Mouse (Mus musculus): Measurements from ENCODE around the gene Mroh3. TPM values are rescaled to one million over a fixed set of nuclear protein-coding genes. Genes with fewer than 3 reads are reported as not detected.

Mroh3 gene
- polyA plus RNA-seq, 1 experiment from 2014 or later = 0.48 TPM

DNA sequence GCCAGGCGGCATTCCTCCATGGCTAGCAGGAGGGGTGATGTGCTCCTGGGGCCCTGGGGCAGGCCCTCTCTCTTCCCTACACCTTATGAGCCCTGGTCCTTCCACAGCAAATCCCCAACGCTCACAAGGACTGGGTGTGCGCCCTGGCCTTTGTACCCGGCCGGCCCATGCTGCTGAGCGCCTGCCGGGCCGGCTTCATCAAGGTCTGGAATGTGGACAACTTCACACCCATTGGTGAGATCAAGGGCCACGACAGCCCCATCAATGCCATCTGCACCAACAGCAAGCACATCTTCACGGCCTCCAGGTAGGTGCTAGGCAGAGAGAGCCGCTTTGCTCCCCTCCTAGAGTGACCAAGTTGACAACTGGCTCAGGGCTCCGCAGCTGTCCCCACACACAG, 39.9 kb downstream of the Mroh3 start:
- H3K4me1 ChIP-seq = peaks cover 27% of the 10 kb centered on the region
- H3K4me3 ChIP-seq (replicated peaks) = no peak overlapping the region
- no peaks in the 10 kb centered on the region for H3K9me3 ChIP-seq (replicated peaks)
- no peak for ATAC-seq (replicated peaks; ENCODE audit: low FRiP score)
- H3K27ac ChIP-seq = no peak overlapping the region
- 70% methylated on average over 12 of the region's 12 CpGs for WGBS
- no peak overlapping the region for H3K4me2 ChIP-seq
- no peak overlapping the region for H3K9ac ChIP-seq
- no peaks in the 10 kb centered on the region for H3K27me3 ChIP-seq
- H3K36me3 ChIP-seq = 0 out of 2 replicates have a peak, but pooled peaks cover 4% of the 10 kb centered on the region

GRCm38 (mm10) chr1:136170109-136170508, 42.5 kb downstream of the Mroh3 start:
- Histone ChIP-seq H3K36me3 (no peaks in the 10 kb centered on the region), H3K27ac (no peak overlapping the region), H3K9me3 (replicated peaks) (no peaks in the 10 kb centered on the region), H3K4me3 (replicated peaks) (no peak overlapping the region), H3K4me1 (peaks cover 27% of the 10 kb centered on the region), H3K9ac (no peak overlapping the region), H3K4me2 (peak overlapping the region; percentile 5; the same call in 1 of the 2 replicates), H3K27me3 (no peaks in the 10 kb centered on the region)
- 5% methylated on average over 5 of the region's 5 CpGs for WGBS
- peak; percentile 53 for ATAC-seq (replicated peaks; ENCODE audit: low FRiP score)

GRCm38 (mm10) chr1:136167657-136168056, 45.0 kb downstream of the Mroh3 start:
- Histone ChIP-seq H3K36me3 (peaks cover 9% of the 10 kb centered on the region; the same call in 1 of the 2 replicates), H3K4me1 (peaks cover 5% of the 10 kb centered on the region; the same call in 1 of the 2 replicates), H3K4me2 (no peak overlapping the region), H3K27ac (no peak overlapping the region), H3K9me3 (replicated peaks) (no peaks in the 10 kb centered on the region), H3K4me3 (replicated peaks) (no peak overlapping the region), H3K9ac (no peak overlapping the region), H3K27me3 (no peaks in the 10 kb centered on the region)
- ATAC-seq (replicated peaks; ENCODE audit: low FRiP score) = no peak
- WGBS = 72% methylated on average over 8 of the region's 8 CpGs

DNA sequence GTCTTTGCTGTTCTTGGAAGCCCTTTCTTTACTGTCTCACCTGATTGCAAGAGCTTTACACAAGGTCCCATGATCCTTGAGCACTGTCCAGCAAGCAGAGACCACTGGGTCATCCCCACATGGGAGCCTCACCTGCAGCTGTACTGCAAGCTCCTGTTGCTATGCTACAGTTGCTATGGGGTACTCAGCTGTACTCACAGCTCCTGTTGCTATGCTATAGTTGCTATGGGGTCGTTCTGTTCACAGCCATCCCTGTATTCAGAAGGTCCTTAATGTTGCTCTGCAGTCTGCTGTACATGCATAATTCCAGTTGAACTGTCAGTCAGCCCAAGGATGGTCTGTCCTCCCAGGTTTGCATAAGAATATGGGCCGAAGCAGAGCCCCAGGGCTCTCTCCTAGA, 47.2 kb downstream of the Mroh3 start:
- Histone ChIP-seq H3K27ac (no peak overlapping the region), H3K36me3 (peaks cover 9% of the 10 kb centered on the region; the same call in 1 of the 2 replicates), H3K4me2 (no peak overlapping the region), H3K27me3 (no peaks in the 10 kb centered on the region), H3K9me3 (replicated peaks) (no peaks in the 10 kb centered on the region), H3K4me1 (peaks cover 5% of the 10 kb centered on the region; the same call in 1 of the 2 replicates), H3K9ac (no peak overlapping the region), H3K4me3 (replicated peaks) (no peak overlapping the region)
- WGBS = 77% methylated on average over 2 of the region's 2 CpGs
- no peak for ATAC-seq (replicated peaks; ENCODE audit: low FRiP score)

DNA sequence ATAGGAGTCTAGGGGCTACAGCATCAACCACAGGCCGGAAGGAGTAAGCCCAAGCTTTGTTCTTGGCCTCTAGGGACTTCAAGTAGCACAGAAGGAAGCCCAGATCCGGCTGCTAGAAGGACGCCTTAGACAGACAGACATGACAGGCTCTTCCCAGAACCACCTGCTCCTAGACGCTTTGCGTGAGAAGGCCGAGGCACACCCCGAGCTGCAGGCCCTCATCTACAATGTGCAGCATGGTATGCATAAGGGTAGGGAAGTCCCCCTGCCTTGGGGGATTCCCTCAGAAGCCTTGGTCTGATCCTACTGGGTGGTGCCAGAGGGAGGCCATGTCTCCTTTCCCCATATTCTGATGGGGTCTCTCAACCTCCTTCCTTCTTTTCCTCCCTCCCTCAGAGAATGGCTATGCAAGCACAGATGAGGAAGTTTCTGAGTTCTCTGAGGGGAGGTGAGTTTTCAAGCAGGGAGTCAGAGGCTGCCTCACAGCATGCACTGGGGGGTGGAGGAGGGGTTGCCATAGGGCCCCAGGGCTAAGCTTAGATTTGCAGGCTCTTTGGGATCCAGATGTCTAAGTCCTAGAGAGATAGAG, 51.2 kb downstream of the Mroh3 start:
- Histone ChIP-seq H3K9me3 (replicated peaks) (no peaks in the 10 kb centered on the region), H3K27me3 (no peaks in the 10 kb centered on the region), H3K27ac (no peak overlapping the region), H3K36me3 (peaks cover 20% of the 10 kb centered on the region; the same call in 1 of the 2 replicates), H3K9ac (no peak overlapping the region), H3K4me3 (replicated peaks) (no peak overlapping the region), H3K4me2 (no peak overlapping the region), H3K4me1 (no peaks in the 10 kb centered on the region)
- WGBS = 87% methylated on average over 7 of the region's 7 CpGs
- ATAC-seq (replicated peaks; ENCODE audit: low FRiP score) = no peak

- Histone ChIP-seq H3K9me3 (replicated peaks) (no peaks in the 10 kb centered on the region), H3K36me3 (peaks cover 24% of the 10 kb centered on the region; the same call in 1 of the 2 replicates), H3K4me2 (no peak overlapping the region), H3K4me1 (no peaks in the 10 kb centered on the region), H3K27me3 (no peaks in the 10 kb centered on the region), H3K27ac (no peak overlapping the region), H3K4me3 (replicated peaks) (no peak overlapping the region), H3K9ac (no peak overlapping the region)
- no peak for ATAC-seq (replicated peaks; ENCODE audit: low FRiP score)
- WGBS = 80% methylated on average over 6 of the region's 6 CpGs
These were observed 51.7 kb downstream of the Mroh3 start for GRCm38 (mm10) chr1:136160930-136161329.

DNA sequence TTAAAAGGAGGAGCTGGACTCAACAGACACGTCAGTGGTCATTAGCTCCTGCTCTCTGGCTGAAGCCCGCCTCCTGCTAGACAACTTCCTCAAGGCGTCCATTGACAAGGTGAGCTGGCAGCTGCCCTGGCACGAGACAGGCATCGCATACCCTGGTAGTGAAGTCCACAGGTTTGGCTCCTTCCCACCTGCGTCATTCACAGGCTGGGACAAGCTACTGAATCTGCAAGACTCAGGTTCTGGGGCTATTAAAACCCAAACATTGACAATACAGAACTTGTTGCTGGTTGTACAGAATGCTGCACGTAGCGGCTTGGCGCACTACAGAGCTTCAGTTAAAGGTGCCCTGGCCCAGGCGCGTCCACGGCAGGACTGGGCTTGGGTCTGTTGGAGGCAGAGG, 52.3 kb downstream of the Mroh3 start:
- Histone ChIP-seq H3K4me3 (replicated peaks) (no peak overlapping the region), H3K4me1 (no peaks in the 10 kb centered on the region), H3K4me2 (no peak overlapping the region), H3K9ac (no peak overlapping the region), H3K27ac (no peak overlapping the region), H3K27me3 (no peaks in the 10 kb centered on the region), H3K36me3 (peaks cover 24% of the 10 kb centered on the region; the same call in 1 of the 2 replicates), H3K9me3 (replicated peaks) (no peaks in the 10 kb centered on the region)
- ATAC-seq (replicated peaks; ENCODE audit: low FRiP score) = no peak
- WGBS = 89% methylated on average over 12 of the region's 12 CpGs

- H3K9ac ChIP-seq = no peak overlapping the region
- no peaks in the 10 kb centered on the region for H3K4me1 ChIP-seq
- H3K9me3 ChIP-seq (replicated peaks) = no peaks in the 10 kb centered on the region
- WGBS = 56% methylated on average over 12 of the region's 12 CpGs
- no peak overlapping the region for H3K4me2 ChIP-seq
- no peak for ATAC-seq (replicated peaks; ENCODE audit: low FRiP score)
- no peak overlapping the region for H3K27ac ChIP-seq
- H3K36me3 ChIP-seq = peaks cover 24% of the 10 kb centered on the region; the same call in 1 of the 2 replicates
- no peak overlapping the region for H3K4me3 ChIP-seq (replicated peaks)
- H3K27me3 ChIP-seq = no peaks in the 10 kb centered on the region
These were observed 52.8 kb downstream of the Mroh3 start for GRCm38 (mm10) chr1:136159830-136160229.

- 85% methylated on average over 4 of the region's 4 CpGs for WGBS
These were observed 55.7 kb downstream of the Mroh3 start for GRCm38 (mm10) chr1:136156951-136157350.

DNA sequence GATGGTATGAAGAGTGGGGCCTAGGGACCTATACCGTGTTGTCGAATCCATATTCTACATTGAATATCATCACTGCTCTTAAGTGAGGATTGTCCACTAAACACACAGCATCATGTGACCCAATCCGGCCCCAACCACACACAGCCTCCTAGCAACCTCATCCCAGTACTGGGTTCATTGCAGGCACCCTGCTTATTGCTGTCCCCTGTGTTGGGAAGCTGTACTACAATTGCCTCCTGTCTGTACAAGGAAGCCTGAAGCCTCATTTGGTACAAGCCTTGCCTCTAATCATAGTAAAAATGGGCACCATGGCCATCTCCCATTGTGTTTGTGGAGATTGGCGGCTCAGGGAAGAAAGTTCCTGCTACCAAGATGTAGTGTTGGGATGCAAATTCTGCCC, 56.3 kb downstream of the Mroh3 start:
- 93% methylated on average over 4 of the region's 4 CpGs for WGBS
- Histone ChIP-seq H3K4me1 (0 out of 2 replicates have a peak, but pooled peaks cover 4% of the 10 kb centered on the region), H3K27me3 (no peaks in the 10 kb centered on the region), H3K4me2 (no peak overlapping the region), H3K9me3 (replicated peaks) (no peaks in the 10 kb centered on the region), H3K27ac (no peak overlapping the region), H3K9ac (no peak overlapping the region), H3K36me3 (peaks cover 27% of the 10 kb centered on the region), H3K4me3 (replicated peaks) (no peak overlapping the region)
- no peak for ATAC-seq (replicated peaks; ENCODE audit: low FRiP score)

More at GRCm38 (mm10) chr1:136156951-136157350, 55.7 kb downstream of the Mroh3 start:
- Histone ChIP-seq H3K9me3 (replicated peaks) (no peaks in the 10 kb centered on the region), H3K9ac (no peak overlapping the region), H3K27me3 (no peaks in the 10 kb centered on the region), H3K36me3 (peaks cover 26% of the 10 kb centered on the region), H3K4me1 (0 out of 2 replicates have a peak, but pooled peaks cover 4% of the 10 kb centered on the region), H3K4me3 (replicated peaks) (no peak overlapping the region), H3K27ac (no peak overlapping the region), H3K4me2 (no peak overlapping the region)
- no peak for ATAC-seq (replicated peaks; ENCODE audit: low FRiP score)

DNA sequence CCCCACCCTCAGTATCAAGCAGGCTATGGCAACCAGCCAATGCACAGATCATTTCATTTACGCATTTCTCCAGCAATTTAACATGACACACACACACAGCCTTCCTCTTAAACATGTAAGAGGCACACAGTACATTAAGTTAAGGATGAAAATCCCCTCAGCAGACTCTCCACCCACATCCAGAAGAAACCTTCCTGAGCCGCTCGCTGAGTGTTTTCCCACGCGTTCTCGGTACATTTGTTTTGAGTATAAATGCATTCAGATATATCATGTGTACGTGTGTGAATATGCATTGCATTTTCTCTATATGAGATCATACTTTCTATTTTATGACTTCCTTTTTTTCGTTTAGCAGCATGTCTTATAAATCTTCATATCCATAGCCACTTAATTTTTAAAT, 61.3 kb downstream of the Mroh3 start:
- Histone ChIP-seq H3K4me2 (no peak overlapping the region), H3K9me3 (replicated peaks) (no peaks in the 10 kb centered on the region), H3K4me3 (replicated peaks) (no peak overlapping the region), H3K9ac (no peak overlapping the region), H3K36me3 (peaks cover 45% of the 10 kb centered on the region), H3K27ac (no peak overlapping the region), H3K27me3 (no peaks in the 10 kb centered on the region), H3K4me1 (0 out of 2 replicates have a peak, but pooled peaks cover 4% of the 10 kb centered on the region)
- ATAC-seq (replicated peaks; ENCODE audit: low FRiP score) = no peak
- 80% methylated on average over 8 of the region's 8 CpGs for WGBS

DNA sequence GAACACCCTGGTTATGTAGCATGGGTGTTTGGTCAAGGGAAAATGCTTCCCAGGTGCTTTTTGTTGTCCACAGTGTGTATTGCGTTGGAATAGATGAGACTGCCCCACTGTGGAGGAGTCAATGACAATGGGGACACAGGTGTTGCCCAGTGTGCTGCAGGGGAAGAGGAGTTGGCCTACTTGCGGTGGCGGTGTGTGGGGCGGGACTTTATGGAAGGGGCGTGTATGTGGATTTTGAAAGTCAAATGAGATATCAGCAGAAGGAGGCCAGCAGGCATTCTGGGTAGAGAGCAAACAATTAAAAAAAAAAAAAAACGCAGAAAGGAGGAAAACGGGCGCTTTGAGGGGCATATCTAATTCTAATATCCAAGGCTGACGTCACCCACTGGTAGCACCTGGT, 62.9 kb downstream of the Mroh3 start:
- 0 out of 2 replicates have a peak, but pooled peaks cover 4% of the 10 kb centered on the region for H3K4me1 ChIP-seq
- no peak overlapping the region for H3K27ac ChIP-seq
- H3K27me3 ChIP-seq = no peaks in the 10 kb centered on the region
- H3K4me3 ChIP-seq (replicated peaks) = no peak overlapping the region
- ATAC-seq (replicated peaks; ENCODE audit: low FRiP score) = no peak
- no peak overlapping the region for H3K4me2 ChIP-seq
- H3K36me3 ChIP-seq = peaks cover 43% of the 10 kb centered on the region
- no peaks in the 10 kb centered on the region for H3K9me3 ChIP-seq (replicated peaks)
- no peak overlapping the region for H3K9ac ChIP-seq
- WGBS = 93% methylated on average over 9 of the region's 9 CpGs

DNA sequence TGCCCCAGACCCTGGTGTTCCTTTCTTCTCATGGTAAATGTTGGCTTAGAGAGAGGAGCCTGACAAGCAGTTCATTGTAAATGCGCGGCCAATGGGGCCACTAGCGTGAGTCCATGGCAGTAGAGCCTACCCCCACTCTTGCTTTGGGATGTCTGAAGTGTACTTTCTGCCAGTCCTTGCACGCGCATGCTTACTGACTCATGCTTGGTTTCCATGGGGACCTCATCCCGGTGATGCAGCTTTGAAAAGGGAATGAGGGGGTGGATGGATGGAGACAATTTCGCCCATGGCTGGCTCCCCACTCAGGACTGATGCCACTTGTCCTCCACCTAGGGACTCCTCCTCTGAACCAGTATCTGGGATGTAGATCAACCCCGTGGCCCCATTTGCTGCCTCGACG, 69.1 kb downstream of the Mroh3 start:
- ATAC-seq (replicated peaks; ENCODE audit: low FRiP score) = no peak
- WGBS = 89% methylated on average over 10 of the region's 10 CpGs

More for the DNA sequence above, 69.1 kb downstream of the Mroh3 start:
- Histone ChIP-seq H3K36me3 (peaks cover 11% of the 10 kb centered on the region), H3K9ac (no peak overlapping the region), H3K9me3 (replicated peaks) (no peaks in the 10 kb centered on the region), H3K27me3 (no peaks in the 10 kb centered on the region), H3K27ac (no peak overlapping the region), H3K4me3 (replicated peaks) (no peak overlapping the region), H3K4me2 (no peak overlapping the region), H3K4me1 (peaks cover 51% of the 10 kb centered on the region)

Measured in kidney, embryonic 15.5 days (tissue).